In genomic region chr4:135189452-135190008, GRCm38 (mm10) we compare ENCODE assay signal across 15 mouse cellular contexts.
A peak's percentile ranks its signal among the peaks of the same experiment; 100 is the strongest.
DNase-seq lines count a peak whose midpoint lies in the region.
"Had no signal": no experiment of that assay in that cellular context is flagged by ENCODE, and none has a peak within 500 bp of the region (broad histone marks: within the 10 kb centered on the region; RNA-seq: fewer than 3 reads in every experiment).

No protein-coding gene starts in this region.

- 80% methylated on average over 12 of the region's 12 CpGs for WGBS in heart, embryonic 10.5 days

- DNase-seq in heart, adult 11 months = peak; percentile 97
- DNase-seq in heart, embryonic 10.5 days (ENCODE audit: low spot score) = no peak
- peak; percentile 6 for DNase-seq in thymus, postnatal 4 days
- no peak for DNase-seq in thymus, postnatal 0 days (ENCODE audit: low spot score)
- peak; percentile 66 for DNase-seq in adipocyte (ENCODE audit: low spot score)
- DNase-seq in layer of hippocampus, adult 18-20 months (ENCODE audit: low spot score in 2 of 2) = no peak
- no peak for DNase-seq in yolk sac, embryonic 10.5 days (ENCODE audit: low spot score)
- DNase-seq: cerebellum, adult 8-10 months; kidney, postnatal 10 days; liver, embryonic 13.5 days; retina, postnatal 1 day had no signal

- H3K9me3 ChIP-seq in heart, embryonic 10.5 days = no peaks in the 10 kb centered on the region
- H3K9me3 ChIP-seq: embryonic facial prominence, embryonic 13.5 days; hindbrain, embryonic 15.5 days; liver, embryonic 13.5 days; midbrain, embryonic 15.5 days had no signal

- peaks cover 26% of the 10 kb centered on the region; the same call in 1 of the 2 replicates for H3K27me3 ChIP-seq in heart, embryonic 10.5 days (ENCODE audit: insufficient read depth, poor library complexity, severe bottlenecking)
- H3K27me3 ChIP-seq: hindbrain, embryonic 15.5 days; midbrain, embryonic 15.5 days had no signal

- H3K4me1 ChIP-seq in heart, embryonic 10.5 days = no peaks in the 10 kb centered on the region
- H3K4me1 ChIP-seq: embryonic facial prominence, embryonic 13.5 days; hindbrain, embryonic 15.5 days; liver, embryonic 13.5 days; midbrain, embryonic 15.5 days had no signal

- no peaks in the 10 kb centered on the region for H3K36me3 ChIP-seq in heart, embryonic 10.5 days
- H3K36me3 ChIP-seq: embryonic facial prominence, embryonic 13.5 days; hindbrain, embryonic 15.5 days; liver, embryonic 13.5 days; midbrain, embryonic 15.5 days had no signal

- no peak overlapping the region for H3K4me3 ChIP-seq in heart, embryonic 10.5 days
- H3K4me3 ChIP-seq: embryonic facial prominence, embryonic 13.5 days; hindbrain, embryonic 15.5 days; left cerebral cortex, adult 2 months; liver, embryonic 13.5 days; midbrain, embryonic 15.5 days had no signal

- H3K27ac ChIP-seq in heart, embryonic 10.5 days = no peak overlapping the region
- H3K27ac ChIP-seq: embryonic facial prominence, embryonic 13.5 days; hindbrain, embryonic 15.5 days; left cerebral cortex, adult 2 months; liver, embryonic 13.5 days; midbrain, embryonic 15.5 days had no signal

Comparison
In these comparisons a context has a peak if more than half of its experiments do, and no peak if none do; other contexts are left out.
1. DNase-seq: peak in heart, adult 11 months (single experiment), thymus, postnatal 4 days (single experiment) and adipocyte (single experiment); none in heart, embryonic 10.5 days (single experiment), thymus, postnatal 0 days (single experiment), layer of hippocampus, adult 18-20 months (0 of 2) and yolk sac, embryonic 10.5 days (single experiment).